Mouse (Mus musculus) brown adipose tissue, adult 24 weeks (tissue): Measurements from ENCODE around the gene Slc25a5. TPM values are rescaled to one million over a fixed set of nuclear protein-coding genes. Genes with fewer than 3 reads are reported as not detected.

Experiments
- H3K27ac ChIP-seq: fragments of 200-500 bp; replicated peaks from 2 replicates; pipeline ENCODE4 v1.5.1; 2012; ENCODE audit warnings: low read depth, mild to moderate bottlenecking, low read length
- H3K4me1 ChIP-seq: fragments of 200-500 bp; 2 replicates; pipeline ENCODE4 v1.6.1; 2012; ENCODE audit warnings: low read length, mixed read lengths; ENCODE audit not compliant: control insufficient read depth, insufficient read depth, insufficient read length
- H3K4me3 ChIP-seq: fragments of 200-500 bp; 2 replicates; pipeline ENCODE4 v1.5.1; 2012; ENCODE audit warnings: low read depth, mild to moderate bottlenecking, low read length, moderate library complexity; ENCODE audit not compliant: insufficient read depth
- polyA plus RNA-seq: library from polyadenylated mRNA; stranded (reverse); fragments of >200 nt; gene quantifications from 2 replicates; pipeline ENCODE4 v1.2.4, GENCODE M21; 2012; ENCODE audit not compliant: missing spikeins, insufficient read depth, insufficient read length

Slc25a5 gene
- polyA plus RNA-seq, 1 experiment: 955 TPM

DNA sequence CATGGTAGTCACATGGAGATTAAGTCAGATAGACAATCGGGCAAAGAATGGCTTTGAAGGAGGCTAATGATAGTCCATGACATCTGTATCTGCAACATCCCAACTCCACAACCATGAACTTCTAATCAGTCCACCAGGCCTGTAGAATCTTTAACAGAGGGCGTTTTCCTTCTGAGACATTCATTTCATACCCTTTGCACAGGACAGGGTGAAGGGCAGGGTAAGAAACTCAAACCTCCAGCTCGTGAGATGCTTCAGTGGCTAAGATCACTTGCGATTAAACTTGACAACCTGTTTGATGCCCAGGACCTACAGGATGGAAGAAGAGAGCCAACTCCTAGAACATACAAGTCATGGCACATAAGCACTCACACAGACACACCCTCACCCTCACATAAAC, 19.6 kb downstream of the Slc25a5 start:
- no peak overlapping the region for H3K27ac ChIP-seq
- H3K4me3 ChIP-seq: no peak overlapping the region
- no peaks in the 10 kb centered on the region for H3K4me1 ChIP-seq

DNA sequence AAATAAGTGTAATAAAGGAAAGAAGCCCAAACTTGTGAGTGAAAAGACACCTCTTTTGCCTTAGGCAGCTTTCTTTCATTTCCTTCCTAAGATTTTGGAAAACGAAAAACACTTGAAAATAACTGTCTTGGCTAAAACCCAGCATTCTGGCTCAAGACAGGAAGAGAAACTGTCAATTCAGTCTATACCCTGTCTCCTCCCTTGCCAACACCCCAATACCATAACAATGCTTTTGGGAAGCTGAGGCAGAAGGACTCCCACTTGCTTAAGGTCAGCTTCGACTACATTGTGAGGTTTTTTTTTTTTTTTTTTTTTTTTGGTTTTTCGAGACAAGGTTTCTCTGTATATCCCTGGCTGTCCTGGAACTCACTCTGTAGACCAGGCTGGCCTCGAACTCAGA, 20.0 kb downstream of the Slc25a5 start:
- Histone ChIP-seq H3K4me1 (no peaks in the 10 kb centered on the region), H3K4me3 (no peak overlapping the region), H3K27ac (no peak overlapping the region)

DNA sequence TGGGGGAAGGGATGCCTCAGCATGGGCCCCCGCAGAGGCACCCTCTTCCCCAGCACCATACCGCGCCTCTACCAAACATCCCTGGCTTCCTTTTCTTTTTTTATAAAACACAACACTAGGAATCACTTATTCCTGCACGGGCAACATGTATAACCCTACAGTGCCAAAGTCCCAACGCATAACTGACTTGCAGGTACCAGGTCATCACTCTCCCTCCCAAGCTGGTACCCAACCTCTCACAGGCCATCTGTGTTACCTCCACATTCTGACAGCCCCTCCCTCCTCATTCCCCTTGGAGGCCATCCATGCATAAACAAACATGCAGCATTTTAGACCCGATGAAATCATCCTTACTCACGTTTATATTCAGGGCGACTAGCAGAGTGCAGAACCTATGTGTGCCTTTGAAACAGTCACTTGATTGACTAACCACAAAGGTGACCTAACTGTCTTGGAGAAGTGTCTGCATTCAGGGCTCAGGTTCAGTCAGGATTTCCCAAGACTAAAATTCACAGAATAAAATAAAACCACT, 21.0 kb downstream of the Slc25a5 start:
- H3K4me1 ChIP-seq: no peaks in the 10 kb centered on the region
- no peak overlapping the region for H3K4me3 ChIP-seq
- no peak overlapping the region for H3K27ac ChIP-seq

DNA sequence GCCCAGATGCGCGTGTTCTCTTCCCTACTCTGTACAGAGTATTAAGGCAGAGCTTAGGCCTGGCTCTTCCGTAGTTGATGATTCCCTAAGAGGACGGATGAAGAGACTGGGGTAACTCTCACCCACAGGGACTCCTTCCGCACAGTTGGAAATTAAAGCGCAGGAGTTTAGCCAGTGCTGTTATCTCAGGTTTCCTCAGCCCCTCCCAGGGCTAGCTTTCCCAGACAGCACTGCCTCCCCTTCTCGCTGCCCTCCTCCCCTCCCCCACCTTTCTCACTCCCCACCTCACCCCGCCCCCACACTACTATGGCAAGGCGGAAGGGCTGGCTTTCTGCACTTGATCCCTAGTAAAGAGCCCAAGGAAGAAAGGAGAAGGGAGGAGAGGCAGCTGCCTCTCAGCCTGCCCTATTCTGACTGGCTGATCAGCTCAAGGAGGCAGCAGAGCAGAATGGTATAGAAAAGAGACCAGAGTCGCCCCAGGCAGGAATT, 21.5 kb downstream of the Slc25a5 start:
- Histone ChIP-seq H3K4me3 (no peak overlapping the region), H3K4me1 (no peaks in the 10 kb centered on the region), H3K27ac (no peak overlapping the region)

DNA sequence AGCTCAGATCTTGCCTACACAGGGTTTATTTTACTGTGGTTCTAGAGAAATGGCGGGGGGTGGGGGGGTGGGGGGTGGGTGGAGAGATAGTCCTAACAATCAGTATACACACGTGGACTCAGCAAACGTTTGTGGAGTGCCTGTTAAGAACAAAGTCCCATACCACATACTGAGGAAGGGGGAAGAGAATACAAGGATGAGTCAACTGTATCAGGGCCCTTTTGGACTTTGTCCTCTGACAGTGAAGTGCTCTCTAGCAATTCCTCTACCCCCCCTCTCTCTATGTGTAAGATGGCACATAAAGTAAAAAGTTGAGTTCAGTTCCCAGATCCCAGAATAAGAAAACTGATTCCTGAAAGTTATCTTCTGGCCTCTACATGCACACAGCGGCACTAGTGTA, 24.1 kb downstream of the Slc25a5 start:
- H3K27ac ChIP-seq: no peak overlapping the region
- H3K4me1 ChIP-seq: no peaks in the 10 kb centered on the region
- H3K4me3 ChIP-seq: no peak overlapping the region

DNA sequence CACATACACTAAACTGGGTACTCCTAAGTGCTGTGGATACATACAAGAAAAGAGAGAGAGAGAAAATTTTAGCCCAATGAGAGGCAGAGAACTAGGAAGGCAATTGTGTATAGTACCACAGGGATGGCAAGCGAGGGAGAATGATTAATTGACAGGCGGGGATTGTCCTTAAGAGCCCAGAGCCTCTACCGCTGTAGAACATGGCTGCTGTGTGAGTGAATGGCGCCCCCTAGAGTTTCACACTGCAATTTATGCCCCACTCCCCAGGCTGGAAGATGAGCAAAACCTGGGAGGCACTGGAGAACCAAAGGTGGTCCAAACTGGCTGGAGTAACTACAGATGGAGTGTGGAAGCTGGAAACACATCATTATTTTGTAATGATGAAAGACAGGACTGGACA, 24.8 kb downstream of the Slc25a5 start:
- Histone ChIP-seq H3K4me1 (no peaks in the 10 kb centered on the region; the same call in 1 of the 2 replicates), H3K27ac (no peak overlapping the region), H3K4me3 (no peak overlapping the region)

DNA sequence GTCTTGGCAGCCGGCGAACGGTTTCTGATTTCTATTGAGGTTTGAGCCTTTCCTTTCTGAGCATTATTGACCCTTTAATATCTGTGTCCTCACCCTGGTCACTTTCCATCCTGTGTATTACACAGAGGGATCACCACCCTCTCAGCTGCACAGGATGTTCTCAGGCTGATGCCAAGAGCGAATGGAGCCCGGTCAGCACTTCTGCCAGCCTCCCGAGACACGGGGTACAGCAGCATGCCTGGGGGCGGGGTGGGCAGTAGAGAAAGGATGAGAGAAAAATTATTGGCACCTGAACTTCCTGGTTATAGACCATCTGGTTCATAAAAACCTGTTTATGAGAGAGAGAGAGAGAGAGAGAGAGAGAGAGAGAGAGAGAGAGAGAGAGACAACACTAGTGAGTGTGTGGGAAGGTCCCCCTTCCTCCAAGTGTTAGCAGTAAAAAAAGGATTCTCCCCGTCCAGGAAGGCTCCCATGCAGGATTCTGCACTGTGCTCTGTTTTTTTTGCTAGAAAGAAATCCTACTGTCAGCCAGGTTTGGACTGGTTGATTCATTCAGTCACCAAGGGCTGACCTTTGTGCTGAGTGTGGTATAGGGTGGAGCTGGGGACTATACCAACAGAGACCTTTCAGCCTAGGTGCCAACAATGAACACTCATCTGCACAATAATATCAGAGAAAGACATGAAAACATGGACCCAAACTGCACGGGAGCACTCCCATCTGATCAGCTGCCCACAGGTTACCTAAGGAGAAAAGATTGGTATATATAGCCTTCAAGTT, 28.7 kb downstream of the Slc25a5 start:
- Histone ChIP-seq H3K27ac (no peak overlapping the region), H3K4me1 (no peaks in the 10 kb centered on the region; the same call in 1 of the 2 replicates), H3K4me3 (no peak overlapping the region)

DNA sequence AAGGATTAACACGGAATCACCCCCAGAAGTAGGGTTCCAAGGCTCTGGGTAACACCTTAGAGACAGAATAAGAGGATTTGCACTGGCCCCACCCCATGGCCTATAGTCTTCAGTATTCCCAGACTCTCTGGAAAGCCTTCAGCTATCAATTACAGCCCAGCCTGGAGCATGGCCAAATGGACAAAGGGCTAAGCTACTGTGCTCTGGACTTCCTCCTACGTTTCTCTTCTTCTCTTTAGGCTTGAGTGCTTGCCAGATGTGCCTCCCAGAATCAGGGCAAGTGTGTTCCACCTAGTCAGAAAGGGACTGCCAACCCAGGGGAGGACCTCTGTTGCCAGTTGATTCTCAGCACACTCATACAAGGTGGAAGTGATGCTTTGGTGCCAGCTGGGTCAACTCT, 29.6 kb downstream of the Slc25a5 start:
- Histone ChIP-seq H3K27ac (no peak overlapping the region), H3K4me1 (no peaks in the 10 kb centered on the region; the same call in 1 of the 2 replicates), H3K4me3 (no peak overlapping the region)

DNA sequence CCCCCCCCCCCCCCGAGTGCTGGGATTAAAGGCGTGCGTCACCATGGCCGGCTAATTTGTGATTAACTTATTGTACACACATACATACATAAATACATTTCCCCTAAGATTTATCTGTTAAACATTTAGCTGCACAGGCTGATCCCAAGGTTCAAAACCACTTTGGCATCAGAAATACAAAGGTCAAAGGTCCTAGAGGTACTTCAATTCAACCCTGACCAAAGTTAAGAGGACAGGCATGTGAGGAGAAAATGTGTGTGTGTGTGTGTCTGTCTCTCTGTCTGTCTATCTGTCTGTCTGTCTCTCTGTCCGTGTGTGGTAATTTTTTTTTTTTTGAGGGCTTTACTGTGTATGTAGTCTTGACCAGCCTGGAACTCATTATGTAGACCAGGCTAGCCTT, 31.4 kb downstream of the Slc25a5 start:
- Histone ChIP-seq H3K27ac (no peak overlapping the region), H3K4me1 (no peaks in the 10 kb centered on the region; the same call in 1 of the 2 replicates), H3K4me3 (no peak overlapping the region)

DNA sequence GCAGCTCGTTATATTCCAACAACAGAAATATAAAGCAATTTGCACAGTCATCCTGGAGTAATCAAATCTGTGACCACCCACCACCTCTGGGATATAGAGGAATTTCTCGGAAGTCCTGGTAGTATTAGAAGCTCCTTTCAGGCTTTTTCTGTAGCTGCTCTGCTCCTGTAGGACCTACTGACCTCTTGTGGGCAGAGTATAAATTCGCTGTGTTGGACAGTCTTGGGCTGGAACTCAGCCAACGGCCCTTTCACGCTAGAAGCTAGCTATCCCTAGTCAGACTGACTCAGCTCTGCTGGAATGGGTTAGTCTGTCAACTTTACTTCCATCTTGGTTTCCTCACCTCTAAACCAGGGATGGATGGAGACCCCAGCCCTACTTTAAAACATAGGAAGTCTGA, 34.8 kb downstream of the Slc25a5 start:
- Histone ChIP-seq H3K4me3 (no peak overlapping the region), H3K4me1 (no peaks in the 10 kb centered on the region), H3K27ac (no peak overlapping the region)

DNA sequence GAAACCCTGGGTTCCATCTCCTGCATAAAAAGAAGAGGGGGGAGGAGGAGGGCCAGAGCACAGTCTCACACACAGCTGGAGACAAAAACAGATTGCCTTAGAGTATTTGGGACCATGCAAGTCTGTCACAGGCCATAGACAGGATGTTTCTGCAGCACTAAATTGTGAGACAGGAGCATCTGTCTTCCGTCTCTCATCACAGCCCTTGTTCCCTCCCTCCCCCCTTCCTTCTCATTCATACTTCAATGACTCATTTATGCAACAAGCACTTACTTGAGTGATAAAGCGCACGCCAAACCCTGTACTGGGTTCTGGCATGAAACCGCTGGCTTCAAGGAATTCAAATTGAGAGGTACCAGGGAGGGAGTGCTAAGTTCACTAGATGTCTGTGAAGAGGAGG, 36.2 kb downstream of the Slc25a5 start:
- Histone ChIP-seq H3K4me3 (no peak overlapping the region), H3K4me1 (no peaks in the 10 kb centered on the region), H3K27ac (no peak overlapping the region)

DNA sequence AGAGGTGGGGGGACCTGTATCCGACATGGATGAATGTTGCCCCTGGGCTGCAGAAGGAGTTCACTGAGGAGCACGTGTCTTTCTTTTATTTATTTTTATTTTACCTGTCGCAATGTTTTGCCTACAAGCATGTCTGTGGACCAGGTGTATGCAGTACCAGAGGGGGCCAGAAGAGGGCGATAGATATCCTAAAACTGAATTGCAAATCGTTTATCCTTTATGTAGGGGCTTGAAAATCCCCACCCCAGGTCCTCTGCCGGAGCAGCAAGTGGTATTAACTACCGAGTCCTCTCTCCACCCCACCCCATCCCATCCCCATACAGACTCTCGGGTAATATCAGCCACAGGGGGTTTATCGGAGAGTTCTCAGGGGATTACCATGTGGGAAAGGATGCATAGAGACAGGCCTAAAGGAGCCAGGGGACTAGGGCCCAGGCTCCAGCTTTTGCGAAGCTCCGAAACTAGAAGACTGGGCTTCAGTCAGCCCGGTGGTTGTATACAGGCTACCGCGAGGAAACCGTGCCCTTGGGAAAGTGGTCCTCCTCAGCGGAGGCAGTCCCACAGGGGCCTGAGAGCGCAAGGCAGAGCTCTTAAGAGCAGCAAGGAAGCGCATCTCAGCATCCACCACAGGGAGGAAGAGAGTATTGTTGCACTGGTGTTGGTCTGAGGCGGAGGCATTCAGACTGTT, 38.1 kb downstream of the Slc25a5 start:
- Histone ChIP-seq H3K4me1 (no peaks in the 10 kb centered on the region), H3K4me3 (no peak overlapping the region), H3K27ac (no peak overlapping the region)

DNA sequence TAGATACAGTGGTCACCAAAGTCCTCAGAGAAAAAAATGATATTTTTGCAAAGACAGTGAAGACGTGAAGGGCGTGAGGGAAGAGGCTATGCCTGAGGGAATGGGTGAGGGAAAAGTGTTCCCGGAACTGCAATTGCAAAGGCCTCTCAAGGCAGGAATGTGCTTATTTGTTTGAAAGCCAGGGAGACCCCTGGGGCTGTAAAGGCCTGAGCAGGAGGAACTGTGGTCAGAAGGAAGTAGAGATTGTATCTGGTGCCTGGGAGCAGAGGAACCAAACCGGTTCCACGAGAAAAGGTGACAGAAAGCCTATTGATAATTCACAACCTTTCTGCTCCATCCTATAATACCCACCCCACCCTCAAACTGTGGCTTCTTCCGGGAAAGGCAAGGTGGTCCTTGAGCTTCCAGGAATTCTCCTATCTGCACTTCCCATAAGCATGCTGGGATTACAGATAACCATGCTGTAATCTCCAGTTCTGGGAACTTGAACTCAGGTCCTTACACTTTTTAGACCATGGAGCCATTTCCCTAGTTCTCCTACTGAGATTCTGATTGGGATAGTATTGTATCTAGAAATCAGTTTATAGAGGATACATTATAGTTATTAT, 41.7 kb downstream of the Slc25a5 start:
- Histone ChIP-seq H3K4me1 (no peaks in the 10 kb centered on the region), H3K4me3 (no peak overlapping the region), H3K27ac (no peak overlapping the region)

DNA sequence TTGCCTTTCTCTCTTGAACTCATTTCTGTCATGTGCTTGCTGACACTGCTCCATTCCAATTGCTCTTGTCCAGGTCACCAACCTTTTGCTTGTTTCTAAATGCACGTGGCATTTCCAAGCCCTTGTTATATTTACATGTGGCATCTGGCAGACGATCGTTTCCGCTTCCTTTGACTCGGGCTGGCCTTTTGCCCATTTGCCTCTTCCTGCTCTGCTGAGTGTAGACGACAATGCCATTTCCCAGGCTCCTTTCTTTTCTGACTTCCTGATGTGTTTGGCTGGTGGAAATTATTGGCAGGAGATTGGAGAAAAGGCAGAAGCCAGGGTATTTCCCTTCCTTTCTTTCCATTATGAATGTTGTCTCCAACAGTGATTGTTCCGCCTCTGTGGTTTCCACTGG, 43.9 kb downstream of the Slc25a5 start:
- Histone ChIP-seq H3K4me3 (no peak overlapping the region), H3K4me1 (no peaks in the 10 kb centered on the region), H3K27ac (no peak overlapping the region)

DNA sequence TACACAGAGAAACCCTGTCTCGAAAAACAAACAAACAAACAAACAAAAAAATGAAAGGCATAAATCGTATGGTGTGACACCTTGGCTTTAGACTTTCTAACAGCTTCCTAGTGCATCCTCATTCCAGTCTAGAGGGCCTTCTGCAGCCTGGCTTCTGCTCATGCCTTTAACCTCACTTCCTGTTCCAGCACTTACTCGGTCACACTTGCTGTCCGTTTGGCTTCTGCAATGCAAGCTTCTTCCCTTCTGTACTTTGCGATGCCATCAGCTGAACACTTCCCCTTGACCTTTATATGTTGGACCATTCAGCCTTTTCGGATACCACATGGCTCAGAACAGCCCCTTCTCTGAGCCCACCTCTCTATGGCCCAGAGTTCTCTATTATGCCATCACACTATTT, 46.2 kb downstream of the Slc25a5 start:
- Histone ChIP-seq H3K4me3 (no peak overlapping the region), H3K27ac (no peak overlapping the region), H3K4me1 (no peaks in the 10 kb centered on the region)
